In genomic region chr10:70686505-70686904, GRCm38 (mm10) we compare ENCODE assay signal across 9 mouse cellular contexts. TPM values are rescaled to one million over a fixed set of nuclear protein-coding genes. Genes with fewer than 3 reads are reported as not detected.
DNase-seq lines count a peak whose midpoint lies in the region; ATAC-seq lines count a peak whose summit lies in the region.
"Had no signal": no experiment of that assay in that cellular context is flagged by ENCODE, and none has a peak within 500 bp of the region (broad histone marks: within the 10 kb centered on the region; RNA-seq: fewer than 3 reads in every experiment).

No protein-coding gene starts in this region.

- H3K9ac ChIP-seq in hindbrain, embryonic 15.5 days = no peak overlapping the region
- no peak overlapping the region for H3K9ac ChIP-seq in midbrain, embryonic 15.5 days
- H3K9ac ChIP-seq: stomach, embryonic 15.5 days had no signal

- 0 out of 2 replicates have a peak, but pooled peaks cover 15% of the 10 kb centered on the region for H3K4me1 ChIP-seq in hindbrain, embryonic 15.5 days (replicated peaks)
- peaks cover 4% of the 10 kb centered on the region; the same call in 1 of the 2 replicates for H3K4me1 ChIP-seq in midbrain, embryonic 15.5 days
- H3K4me1 ChIP-seq: stomach, embryonic 15.5 days had no signal

- H3K9me3 ChIP-seq in hindbrain, embryonic 15.5 days = no peaks in the 10 kb centered on the region
- no peaks in the 10 kb centered on the region for H3K9me3 ChIP-seq in midbrain, embryonic 15.5 days
- H3K9me3 ChIP-seq: stomach, embryonic 15.5 days had no signal

- H3K4me2 ChIP-seq in hindbrain, embryonic 15.5 days = no peak overlapping the region
- H3K4me2 ChIP-seq in midbrain, embryonic 15.5 days = no peak overlapping the region
- H3K4me2 ChIP-seq: stomach, embryonic 15.5 days had no signal

- WGBS in hindbrain, embryonic 15.5 days = 8% methylated on average over 3 of the region's 3 CpGs
- WGBS in midbrain, embryonic 15.5 days = 4% methylated on average over 3 of the region's 3 CpGs

- peak overlapping the region; percentile 60 for H3K27ac ChIP-seq in hindbrain, embryonic 15.5 days (replicated peaks)
- H3K27ac ChIP-seq in midbrain, embryonic 15.5 days = no peak overlapping the region
- H3K27ac ChIP-seq: stomach, embryonic 15.5 days had no signal

- H3K4me3 ChIP-seq in hindbrain, embryonic 15.5 days = no peak overlapping the region
- no peak overlapping the region for H3K4me3 ChIP-seq in midbrain, embryonic 15.5 days
- H3K4me3 ChIP-seq: stomach, embryonic 15.5 days had no signal

- peak; percentile 57 for DNase-seq in brain, adult 2 months (ENCODE audit: low read depth, low spot score)
- DNase-seq in embryo, embryonic 10.5 days (ENCODE audit: low spot score) = peak; percentile 65
- DNase-seq in heart, adult 8-10 months (ENCODE audit: low spot score) = no peak
- no peak for DNase-seq in heart, adult 9 months (ENCODE audit: low spot score in 2 of 2)
- DNase-seq: lung, postnatal 14 days had no signal

- H3K36me3 ChIP-seq in hindbrain, embryonic 15.5 days = no peaks in the 10 kb centered on the region
- no peaks in the 10 kb centered on the region for H3K36me3 ChIP-seq in midbrain, embryonic 15.5 days (replicated peaks)
- H3K36me3 ChIP-seq: stomach, embryonic 15.5 days had no signal

- no peaks in the 10 kb centered on the region for H3K27me3 ChIP-seq in hindbrain, embryonic 15.5 days
- H3K27me3 ChIP-seq in midbrain, embryonic 15.5 days (replicated peaks) = no peaks in the 10 kb centered on the region
- H3K27me3 ChIP-seq: stomach, embryonic 15.5 days had no signal

- ATAC-seq in hindbrain, embryonic 15.5 days (ENCODE audit: low FRiP score, low read depth) = peak; percentile 91
- ATAC-seq in midbrain, embryonic 15.5 days (replicated peaks) = peak; percentile 87
- no peak for ATAC-seq in megakaryocyte progenitor cell, adult 5-6 weeks (replicated peaks; ENCODE audit: poor library complexity)

RNA-seq across cellular contexts. Expression of gene Phyhipl, which starts 30.7 kb away (rescaled TPM):
- polyA plus RNA-seq in hindbrain, embryonic 15.5 days (2015; fragmentation: Nextera tagmentation; extraction: Ambion mirVana) = 293 and 310 TPM in 2 replicates
- polyA plus RNA-seq in midbrain, embryonic 15.5 days (2015; fragmentation: Nextera tagmentation; extraction: Ambion mirVana) = 282 and 284 TPM in 2 replicates
- total RNA-seq in heart, adult 8-10 months (2022) = not detected
- not detected in 2 replicates for total RNA-seq in megakaryocyte progenitor cell, adult 5-6 weeks (2015)
- total RNA-seq in megakaryocyte progenitor cell, adult 5-6 weeks (2017) = not detected in 2 replicates

Comparison
In these comparisons a context has a peak if more than half of its experiments do, and no peak if none do; other contexts are left out.
1. DNase-seq: peak in brain, adult 2 months (single experiment) and embryo, embryonic 10.5 days (single experiment); none in heart, adult 8-10 months (single experiment) and heart, adult 9 months (0 of 2).